Mouse (Mus musculus) small intestine, adult 2 months (tissue): ENCODE measurements at regions not wholly inside any gene's neighbourhood (a gene's known extent, or its start where the extent isn't known, plus 50 kb on each side); places are given as distances from the start of the nearest gene placed in this dataset.

Experiments
- H3K27ac ChIP-seq: fragments of 200-500 bp; 2 replicates; pipeline ENCODE4 v1.5.1; 2012; ENCODE audit warnings: low read depth, low read length, control low read depth, inconsistent platforms; ENCODE audit not compliant: insufficient read depth
- H3K27me3 ChIP-seq: fragments of 200-500 bp; 2 replicates; pipeline ENCODE4 v1.6.1; 2012; ENCODE audit warnings: mild to moderate bottlenecking, moderate library complexity, low read length, inconsistent platforms; ENCODE audit not compliant: control insufficient read depth, insufficient read depth
- H3K36me3 ChIP-seq: fragments of 200-500 bp; 2 replicates; pipeline ENCODE4 v1.6.1; 2012; ENCODE audit warnings: mild to moderate bottlenecking, low read length, control low read depth, inconsistent platforms; ENCODE audit not compliant: control insufficient read depth, insufficient read depth
- H3K4me1 ChIP-seq: fragments of 200-500 bp; 2 replicates; pipeline ENCODE4 v1.6.1; 2012; ENCODE audit warnings: low read length, inconsistent platforms, mixed read lengths; ENCODE audit not compliant: control insufficient read depth, insufficient read depth, insufficient read length
- H3K4me3 ChIP-seq: fragments of 200-500 bp; 2 replicates; pipeline ENCODE4 v1.5.1; 2012; ENCODE audit warnings: low read depth, mild to moderate bottlenecking, control low read depth, inconsistent platforms, low read length, moderate library complexity
- CTCF ChIP-seq: fragments of 200-500 bp; IDR thresholded peaks from 2 replicates; pipeline ENCODE4 v1.5.1; 2012; ENCODE audit warnings: low read depth, mild to moderate bottlenecking, control low read depth, inconsistent platforms, low read length, moderate library complexity, mixed read lengths; ENCODE audit not compliant: insufficient replicate concordance, insufficient read length; ENCODE audit errors: extremely low read depth
- POLR2A ChIP-seq: fragments of 200-500 bp; IDR thresholded peaks from 2 replicates; pipeline ENCODE4 v1.6.1; 2012; ENCODE audit warnings: low read depth, mild to moderate bottlenecking, control low read depth, inconsistent platforms, low read length, moderate library complexity
- WGBS: fragments of 180-500 bp; shearing (Covaris S2); methylation state at CpG from one replicate; pipeline ENCODE4 v1.1.7; 2018; 5-methylcytosine and 5-hydroxymethylcytosine counted together

GRCm38 (mm10) chr6:4427122-4427521, 77.5 kb upstream of the Col1a2 start:
- no peaks in the 10 kb centered on the region for H3K4me1 ChIP-seq
- no peaks in the 10 kb centered on the region for H3K27me3 ChIP-seq
- no peak overlapping the region for H3K4me3 ChIP-seq
- H3K27ac ChIP-seq, result no peak overlapping the region
- TF ChIP-seq CTCF (no peak), POLR2A (no peak)
- H3K36me3 ChIP-seq, result no peaks in the 10 kb centered on the region
- 87% methylated on average over 4 of the region's 4 CpGs for WGBS

- TF ChIP-seq CTCF (no peak), POLR2A (no peak)
- Histone ChIP-seq H3K27ac (no peak overlapping the region), H3K36me3 (no peaks in the 10 kb centered on the region), H3K27me3 (no peaks in the 10 kb centered on the region), H3K4me3 (no peak overlapping the region), H3K4me1 (no peaks in the 10 kb centered on the region)
- 91% methylated on average over 1 of the region's 1 CpGs for WGBS
Measured at GRCm38 (mm10) chr6:4430704-4431310, 73.8 kb upstream of the Col1a2 start.

GRCm38 (mm10) chr6:4432192-4432591, 72.4 kb upstream of the Col1a2 start:
- Histone ChIP-seq H3K36me3 (no peaks in the 10 kb centered on the region), H3K27me3 (no peaks in the 10 kb centered on the region), H3K4me1 (no peaks in the 10 kb centered on the region), H3K4me3 (no peak overlapping the region), H3K27ac (no peak overlapping the region)
- TF ChIP-seq CTCF (no peak), POLR2A (no peak)
- 75% methylated on average over 8 of the region's 8 CpGs for WGBS

GRCm38 (mm10) chr6:4436439-4436838, 68.2 kb upstream of the Col1a2 start:
- Histone ChIP-seq H3K4me1 (no peaks in the 10 kb centered on the region), H3K36me3 (no peaks in the 10 kb centered on the region), H3K27ac (no peak overlapping the region), H3K27me3 (no peaks in the 10 kb centered on the region), H3K4me3 (no peak overlapping the region)
- 57% methylated on average over 4 of the region's 4 CpGs for WGBS
- TF ChIP-seq POLR2A, result no peak
- no peak for TF ChIP-seq CTCF

- TF ChIP-seq POLR2A (no peak), CTCF (no peak)
- 68% methylated on average over 1 of the region's 1 CpGs for WGBS
- Histone ChIP-seq H3K27ac (no peak overlapping the region), H3K4me3 (no peak overlapping the region), H3K4me1 (no peaks in the 10 kb centered on the region), H3K36me3 (no peaks in the 10 kb centered on the region), H3K27me3 (no peaks in the 10 kb centered on the region)
Measured at GRCm38 (mm10) chr6:4436874-4437273, 67.7 kb upstream of the Col1a2 start.

- TF ChIP-seq CTCF, result no peak
- TF ChIP-seq POLR2A, result no peak
- Histone ChIP-seq H3K27me3 (no peaks in the 10 kb centered on the region), H3K4me1 (no peaks in the 10 kb centered on the region), H3K4me3 (no peak overlapping the region), H3K27ac (no peak overlapping the region), H3K36me3 (no peaks in the 10 kb centered on the region)
- 60% methylated on average over 4 of the region's 4 CpGs for WGBS
Measured at GRCm38 (mm10) chr6:4441618-4442167, 62.9 kb upstream of the Col1a2 start.

GRCm38 (mm10) chr6:4445906-4446305, 58.7 kb upstream of the Col1a2 start:
- no peaks in the 10 kb centered on the region for H3K36me3 ChIP-seq
- H3K4me1 ChIP-seq, result no peaks in the 10 kb centered on the region
- H3K27me3 ChIP-seq, result no peaks in the 10 kb centered on the region
- no peak for TF ChIP-seq CTCF
- no peak for TF ChIP-seq POLR2A
- H3K4me3 ChIP-seq, result no peak overlapping the region
- 72% methylated on average over 1 of the region's 1 CpGs for WGBS
- no peak overlapping the region for H3K27ac ChIP-seq
